Mouse (Mus musculus): Measurements from ENCODE around the gene Tysnd1.

DNA sequence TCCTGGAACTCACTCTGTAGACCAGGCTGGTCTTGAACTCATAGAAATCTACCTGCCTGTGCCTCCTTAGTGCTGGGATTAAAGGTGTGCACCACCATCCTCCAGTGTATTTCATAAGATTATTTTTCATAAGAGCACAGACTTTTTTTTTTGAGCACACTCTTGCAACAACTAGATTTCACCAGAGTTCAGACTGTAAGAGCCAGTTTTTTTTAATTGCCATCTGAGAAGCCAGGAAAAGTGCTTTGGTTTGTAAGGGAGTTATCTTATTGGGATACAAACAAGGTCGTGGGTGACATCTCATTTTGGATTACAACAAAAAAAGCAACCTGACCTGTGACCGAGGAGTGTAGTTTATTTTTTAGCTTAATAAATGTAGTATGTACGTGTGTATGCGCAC lies 41.2 kb upstream of the Tysnd1 start:
- no peak for TF ChIP-seq CTCF (IDR thresholded peaks at IDR 0.05; ENCODE audit: extremely low read depth, insufficient read depth, low read length)
- TF ChIP-seq POLR2A (IDR thresholded peaks at IDR 0.05; ENCODE audit: extremely low read depth, insufficient read depth, low read length): no peak
